Mouse (Mus musculus): ENCODE data around the gene Tcp10a. TPM values are rescaled to one million over a fixed set of nuclear protein-coding genes. Genes with fewer than 3 reads are reported as not detected.
A peak's percentile ranks its signal among the peaks of the same experiment; 100 is the strongest.
"Not testable (repeated sequence)": the region's sequence is repeated elsewhere in the genome, so short reads cannot be mapped to it uniquely, and the experiment has no call there.

Tcp10a gene
- total and polyA plus RNA-seq, 2 experiments, result not detected

DNA sequence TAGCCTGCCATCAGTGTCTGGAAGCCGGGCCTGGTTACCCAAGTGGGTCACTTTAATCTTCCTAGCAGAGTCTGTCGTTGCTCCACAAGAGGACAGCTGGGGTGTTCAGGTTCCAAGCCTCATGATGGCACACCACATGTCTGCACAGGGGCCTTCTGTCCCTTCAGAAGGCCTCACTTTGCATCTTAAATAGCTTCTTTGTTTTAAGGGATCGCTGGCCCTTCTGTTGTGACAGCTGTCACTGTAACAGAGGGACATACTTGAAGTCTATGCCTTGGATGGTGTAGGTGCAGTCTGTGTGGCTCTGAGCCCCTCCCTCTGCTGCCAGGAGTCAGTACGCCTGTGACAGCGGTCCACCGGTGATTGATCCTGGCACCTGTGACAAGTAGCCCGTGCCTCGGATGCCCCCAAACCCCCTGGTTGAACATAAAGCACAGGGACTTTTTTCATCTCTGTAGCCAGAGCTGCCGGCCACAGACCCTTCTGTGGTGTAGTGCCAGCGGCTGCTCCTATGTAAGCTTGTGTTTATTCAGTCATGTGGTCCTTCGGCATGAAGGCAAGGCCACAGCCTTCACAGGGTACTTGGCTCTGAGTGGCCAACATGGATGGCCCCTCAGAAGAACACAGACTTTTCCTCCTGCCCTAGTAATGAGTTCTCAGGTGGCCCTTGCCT is 32.3 kb upstream of the Tcp10a start:
- WGBS, result 92% methylated on average over 11 of the region's 11 CpGs
- Histone ChIP-seq H3K4me1 (ENCODE audit: control insufficient read depth, insufficient read depth, low read length) (no peaks in the 10 kb centered on the region), H3K36me3 (ENCODE audit: control insufficient read depth, insufficient read depth, low read length) (no peaks in the 10 kb centered on the region), H3K9ac (ENCODE audit: low read depth, low read length) (no peak overlapping the region), H3K79me2 (ENCODE audit: control insufficient read depth, insufficient read depth, low read length) (no peaks in the 10 kb centered on the region), H3K4me3 (ENCODE audit: insufficient read depth, low read depth, low read length) (no peak overlapping the region), H3K27ac (replicated peaks; ENCODE audit: insufficient read depth, low read depth, low read length) (no peak overlapping the region), H3K27me3 (ENCODE audit: control insufficient read depth, insufficient read depth, low read length) (no peaks in the 10 kb centered on the region)
- TF ChIP-seq CTCF (IDR thresholded peaks at IDR 0.05; ENCODE audit: low read depth, low read length) (no peak), POLR2A (IDR thresholded peaks at IDR 0.05; ENCODE audit: extremely low read depth, insufficient read depth, low read length) (no peak)
- DNase-seq (ENCODE audit: extremely low read depth, low read depth, low spot score), result no peak

DNA sequence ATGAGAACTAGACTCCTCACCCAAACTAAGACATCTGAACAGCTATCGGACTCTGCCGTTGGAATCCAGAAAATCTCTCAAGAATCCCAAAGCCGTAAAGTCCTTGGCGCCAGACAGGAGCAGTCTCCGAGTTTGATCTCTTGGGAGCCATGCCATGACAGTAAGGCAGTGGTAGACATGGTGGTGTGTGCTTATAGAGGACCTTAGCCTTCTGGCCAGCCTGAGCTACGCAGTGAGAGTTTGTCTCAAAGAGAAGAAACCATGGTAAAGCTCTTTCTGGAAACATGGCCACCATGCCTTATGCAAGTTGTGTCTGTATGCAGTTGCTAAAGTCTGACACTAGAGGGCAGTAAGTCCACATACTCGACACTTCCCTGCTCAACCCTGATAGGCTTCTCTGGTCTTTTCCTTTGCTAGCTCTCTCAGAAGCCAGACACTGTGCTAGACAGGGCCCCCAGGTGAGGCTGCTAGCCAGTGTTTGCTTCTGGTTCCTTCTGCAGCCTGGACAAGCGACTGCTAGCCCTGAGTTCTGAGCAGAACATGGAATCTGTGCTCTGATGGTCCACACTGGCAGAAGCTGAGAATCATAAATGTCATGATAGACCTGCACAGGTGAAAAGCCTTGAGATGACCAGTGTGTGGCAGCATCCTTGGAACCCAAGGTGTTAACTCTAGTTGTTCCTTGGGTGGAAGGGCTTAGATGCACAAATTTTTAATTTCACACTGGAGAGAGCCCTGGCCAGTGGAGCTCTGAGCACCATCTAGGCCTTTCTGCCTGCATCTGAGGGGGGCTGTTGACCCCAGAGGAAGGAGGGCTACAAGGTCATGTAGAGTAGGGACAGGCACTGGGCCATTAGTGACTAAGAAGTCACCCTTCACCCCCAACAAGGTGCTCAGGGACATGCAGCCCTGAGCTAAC is 17.9 kb upstream of the Tcp10a start:
- not testable (repeated sequence) for H3K9ac ChIP-seq (ENCODE audit: low read depth, low read length); H3K79me2 ChIP-seq (ENCODE audit: control insufficient read depth, insufficient read depth, low read length); H3K36me3 ChIP-seq (ENCODE audit: control insufficient read depth, insufficient read depth, low read length); H3K4me1 ChIP-seq (ENCODE audit: control insufficient read depth, insufficient read depth, low read length); H3K4me3 ChIP-seq (ENCODE audit: insufficient read depth, low read depth, low read length); H3K27me3 ChIP-seq (ENCODE audit: control insufficient read depth, insufficient read depth, low read length); H3K27ac ChIP-seq (replicated peaks; ENCODE audit: insufficient read depth, low read depth, low read length); DNase-seq (ENCODE audit: extremely low read depth, low read depth, low spot score)
- 61% methylated on average over 8 of the region's 8 CpGs for WGBS

DNA sequence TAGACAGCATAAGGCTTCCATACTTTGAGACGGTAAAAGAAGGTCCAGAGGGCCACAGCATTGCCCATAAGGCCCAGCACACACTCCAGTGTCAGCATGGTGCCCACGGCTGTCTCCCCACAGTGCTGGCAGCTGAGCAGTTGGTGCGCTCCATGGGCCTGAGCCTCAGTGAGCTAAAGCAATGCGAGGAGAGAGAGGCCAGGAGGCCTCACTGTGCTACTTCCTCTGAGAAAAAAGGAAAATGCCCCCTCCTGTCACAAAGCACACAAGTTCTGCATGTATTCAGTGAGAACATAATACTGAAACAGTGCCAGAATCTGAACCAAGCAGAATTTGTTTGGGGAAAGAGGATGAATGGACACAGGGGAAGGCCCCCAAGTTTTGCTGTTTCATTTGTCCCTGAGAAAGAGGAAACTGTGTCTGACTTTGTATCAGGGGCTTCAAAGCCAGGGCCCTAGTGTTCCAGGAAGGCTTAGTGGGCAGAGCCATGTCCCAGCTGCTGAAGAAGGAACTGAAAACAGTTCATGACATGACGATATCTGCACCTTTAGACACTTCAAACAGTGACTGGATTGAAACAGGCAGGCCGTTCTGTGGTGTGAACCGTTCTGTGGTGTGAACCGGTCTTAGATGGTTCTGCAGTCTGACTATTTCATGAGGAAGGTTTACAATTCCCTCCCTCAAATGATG is 8.6 kb upstream of the Tcp10a start:
- DNase-seq (ENCODE audit: extremely low read depth, low read depth, low spot score), result peak; percentile 2
- not testable (repeated sequence) for H3K79me2 ChIP-seq (ENCODE audit: control insufficient read depth, insufficient read depth, low read length); H3K27me3 ChIP-seq (ENCODE audit: control insufficient read depth, insufficient read depth, low read length); H3K4me1 ChIP-seq (ENCODE audit: control insufficient read depth, insufficient read depth, low read length); H3K27ac ChIP-seq (replicated peaks; ENCODE audit: insufficient read depth, low read depth, low read length); H3K9ac ChIP-seq (ENCODE audit: low read depth, low read length); H3K4me3 ChIP-seq (ENCODE audit: insufficient read depth, low read depth, low read length); H3K36me3 ChIP-seq (ENCODE audit: control insufficient read depth, insufficient read depth, low read length)
- 85% methylated on average over 7 of the region's 8 CpGs for WGBS

DNA sequence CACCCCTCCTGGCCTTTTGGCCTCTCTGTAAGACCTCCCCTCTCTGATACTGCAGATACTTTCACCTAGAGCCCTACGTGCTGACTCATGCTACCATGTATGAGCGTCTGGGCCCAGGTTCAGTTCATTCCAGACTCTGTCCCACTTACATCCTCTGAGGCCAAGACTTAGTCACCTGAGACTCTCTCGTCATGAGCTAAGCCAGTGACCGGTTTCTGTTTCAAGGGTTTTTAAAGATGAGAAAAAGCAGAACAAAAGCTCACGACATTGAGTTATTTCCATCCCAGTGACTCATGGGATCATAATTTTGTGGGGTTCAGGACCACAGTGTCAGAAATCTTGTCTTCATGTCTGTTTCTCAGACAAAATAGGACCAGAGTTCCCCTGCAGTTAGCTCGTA is 4.7 kb upstream of the Tcp10a start:
- not testable (repeated sequence) for DNase-seq (ENCODE audit: extremely low read depth, low read depth, low spot score)

DNA sequence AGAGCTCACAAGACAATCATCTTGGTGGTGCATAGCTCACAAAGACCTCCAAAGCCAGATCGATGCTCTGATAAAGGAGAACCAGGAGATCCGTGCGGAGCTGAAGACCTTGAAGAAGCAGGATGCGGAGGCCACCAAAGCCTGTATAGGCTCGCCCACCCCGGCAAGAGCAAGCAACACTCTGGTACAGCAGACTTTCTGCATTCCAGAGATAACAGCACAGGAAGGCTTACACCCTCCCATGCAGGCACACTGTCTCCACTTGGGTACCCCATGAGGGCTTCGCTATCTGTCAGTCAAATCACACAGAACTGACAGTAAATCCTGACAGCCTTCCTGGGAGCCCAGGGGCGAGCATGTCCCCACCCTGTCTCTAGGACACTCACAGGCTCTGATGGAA is 2.0 kb downstream of the Tcp10a start:
- not testable (repeated sequence) for DNase-seq (ENCODE audit: extremely low read depth, low read depth, low spot score); H3K79me2 ChIP-seq (ENCODE audit: control insufficient read depth, insufficient read depth, low read length); H3K27me3 ChIP-seq (ENCODE audit: control insufficient read depth, insufficient read depth, low read length); H3K27ac ChIP-seq (replicated peaks; ENCODE audit: insufficient read depth, low read depth, low read length); H3K9ac ChIP-seq (ENCODE audit: low read depth, low read length); H3K4me3 ChIP-seq (ENCODE audit: insufficient read depth, low read depth, low read length); H3K36me3 ChIP-seq (ENCODE audit: control insufficient read depth, insufficient read depth, low read length); H3K4me1 ChIP-seq (ENCODE audit: control insufficient read depth, insufficient read depth, low read length)
- WGBS, result 35% methylated on average over 6 of the region's 8 CpGs

More for the DNA sequence above, 4.7 kb upstream of the Tcp10a start:
- not testable (repeated sequence) for H3K27me3 ChIP-seq (ENCODE audit: control insufficient read depth, insufficient read depth, low read length); H3K4me1 ChIP-seq (ENCODE audit: control insufficient read depth, insufficient read depth, low read length); H3K27ac ChIP-seq (replicated peaks; ENCODE audit: insufficient read depth, low read depth, low read length); H3K79me2 ChIP-seq (ENCODE audit: control insufficient read depth, insufficient read depth, low read length); H3K4me3 ChIP-seq (ENCODE audit: insufficient read depth, low read depth, low read length); H3K9ac ChIP-seq (ENCODE audit: low read depth, low read length); H3K36me3 ChIP-seq (ENCODE audit: control insufficient read depth, insufficient read depth, low read length)
- WGBS, result 85% methylated on average over 6 of the region's 6 CpGs

DNA sequence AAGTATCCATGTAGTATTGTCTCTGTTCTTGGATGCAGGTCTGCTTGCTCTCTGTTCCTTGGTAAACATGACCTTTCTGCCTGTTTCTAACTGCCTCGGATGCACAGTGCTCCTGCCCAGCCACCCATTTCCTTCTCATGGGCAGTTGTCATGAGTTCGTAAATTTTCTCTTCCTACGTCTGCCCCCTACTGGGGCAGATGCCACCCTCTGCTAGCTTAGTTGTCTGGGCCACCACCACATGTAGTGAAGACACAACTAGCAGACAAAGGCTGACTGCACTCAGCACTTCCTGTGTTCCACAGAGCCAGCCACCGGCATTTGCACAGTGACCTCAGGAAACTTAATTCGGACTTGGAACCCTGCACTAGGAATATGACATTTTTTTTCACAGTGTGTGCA is 8.3 kb downstream of the Tcp10a start:
- H3K27me3 ChIP-seq (ENCODE audit: control insufficient read depth, insufficient read depth, low read length); H3K79me2 ChIP-seq (ENCODE audit: control insufficient read depth, insufficient read depth, low read length); H3K4me3 ChIP-seq (ENCODE audit: insufficient read depth, low read depth, low read length); H3K36me3 ChIP-seq (ENCODE audit: control insufficient read depth, insufficient read depth, low read length); H3K9ac ChIP-seq (ENCODE audit: low read depth, low read length); DNase-seq (ENCODE audit: extremely low read depth, low read depth, low spot score); H3K4me1 ChIP-seq (ENCODE audit: control insufficient read depth, insufficient read depth, low read length); H3K27ac ChIP-seq (replicated peaks; ENCODE audit: insufficient read depth, low read depth, low read length): not testable (repeated sequence)
- WGBS, result 49% methylated on average over 3 of the region's 5 CpGs

DNA sequence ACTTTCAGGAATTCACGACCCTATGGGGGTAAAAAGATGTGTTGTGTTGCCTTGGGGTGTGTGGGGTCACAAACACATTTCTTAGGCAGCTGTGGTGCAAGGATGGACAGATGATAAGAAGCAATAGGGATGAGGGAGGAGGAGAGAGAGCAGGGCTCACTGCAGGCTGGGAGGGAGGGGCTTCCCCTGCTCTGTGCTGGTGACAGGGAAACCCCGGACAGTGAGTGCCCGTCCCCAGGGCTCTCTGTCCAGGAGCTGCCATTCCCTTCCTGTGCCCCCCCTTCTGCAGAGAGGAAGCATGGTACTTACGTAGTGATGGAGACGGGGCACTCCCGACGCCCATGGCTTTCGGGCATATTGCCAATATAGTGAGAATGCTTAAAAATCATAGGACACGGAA is 12.9 kb downstream of the Tcp10a start:
- DNase-seq (ENCODE audit: extremely low read depth, low read depth, low spot score); H3K4me1 ChIP-seq (ENCODE audit: control insufficient read depth, insufficient read depth, low read length); H3K9ac ChIP-seq (ENCODE audit: low read depth, low read length); H3K4me3 ChIP-seq (ENCODE audit: insufficient read depth, low read depth, low read length); H3K36me3 ChIP-seq (ENCODE audit: control insufficient read depth, insufficient read depth, low read length); H3K79me2 ChIP-seq (ENCODE audit: control insufficient read depth, insufficient read depth, low read length); H3K27ac ChIP-seq (replicated peaks; ENCODE audit: insufficient read depth, low read depth, low read length); H3K27me3 ChIP-seq (ENCODE audit: control insufficient read depth, insufficient read depth, low read length): not testable (repeated sequence)
- 61% methylated on average over 9 of the region's 9 CpGs for WGBS

DNA sequence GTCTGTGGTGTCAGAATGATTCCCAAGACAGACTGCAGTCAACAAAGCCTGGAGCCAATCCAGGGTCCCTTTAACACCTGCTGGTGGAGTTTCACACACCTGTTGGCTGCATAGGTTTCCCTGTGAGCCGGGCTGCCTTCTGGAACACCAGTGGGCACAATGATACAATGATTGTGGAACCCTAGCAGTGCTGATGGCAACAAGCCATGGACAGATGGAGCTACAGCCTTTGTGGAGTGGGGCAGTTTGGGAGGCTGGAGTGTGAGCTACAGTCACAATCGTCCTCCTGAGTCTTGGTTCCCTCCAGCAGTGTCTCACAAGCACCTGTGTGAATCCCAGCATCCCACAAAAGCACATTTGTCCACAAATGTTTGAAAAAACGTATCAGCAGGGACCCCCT is 24.3 kb downstream of the Tcp10a start:
- 63% methylated on average over 2 of the region's 3 CpGs for WGBS
- not testable (repeated sequence) for DNase-seq (ENCODE audit: extremely low read depth, low read depth, low spot score); H3K27ac ChIP-seq (replicated peaks; ENCODE audit: insufficient read depth, low read depth, low read length); H3K4me1 ChIP-seq (ENCODE audit: control insufficient read depth, insufficient read depth, low read length); H3K79me2 ChIP-seq (ENCODE audit: control insufficient read depth, insufficient read depth, low read length); H3K9ac ChIP-seq (ENCODE audit: low read depth, low read length); H3K36me3 ChIP-seq (ENCODE audit: control insufficient read depth, insufficient read depth, low read length); H3K4me3 ChIP-seq (ENCODE audit: insufficient read depth, low read depth, low read length); H3K27me3 ChIP-seq (ENCODE audit: control insufficient read depth, insufficient read depth, low read length)

All from liver, adult 2 months (tissue).